Mouse (Mus musculus) kidney, postnatal 36 days (tissue): ENCODE results near the gene B4gat1.
"Not testable (repeated sequence)": the region's sequence is repeated elsewhere in the genome, so short reads cannot be mapped to it uniquely, and the experiment has no call there.

Experiments
- DNase-seq, 2 experiments: peaks; one replicate each; pipeline ENCODE4 v3.0.0; 2021 to 2022; ENCODE audit warnings: mixed read lengths in 2 of 2

Gene B4gat1

DNA sequence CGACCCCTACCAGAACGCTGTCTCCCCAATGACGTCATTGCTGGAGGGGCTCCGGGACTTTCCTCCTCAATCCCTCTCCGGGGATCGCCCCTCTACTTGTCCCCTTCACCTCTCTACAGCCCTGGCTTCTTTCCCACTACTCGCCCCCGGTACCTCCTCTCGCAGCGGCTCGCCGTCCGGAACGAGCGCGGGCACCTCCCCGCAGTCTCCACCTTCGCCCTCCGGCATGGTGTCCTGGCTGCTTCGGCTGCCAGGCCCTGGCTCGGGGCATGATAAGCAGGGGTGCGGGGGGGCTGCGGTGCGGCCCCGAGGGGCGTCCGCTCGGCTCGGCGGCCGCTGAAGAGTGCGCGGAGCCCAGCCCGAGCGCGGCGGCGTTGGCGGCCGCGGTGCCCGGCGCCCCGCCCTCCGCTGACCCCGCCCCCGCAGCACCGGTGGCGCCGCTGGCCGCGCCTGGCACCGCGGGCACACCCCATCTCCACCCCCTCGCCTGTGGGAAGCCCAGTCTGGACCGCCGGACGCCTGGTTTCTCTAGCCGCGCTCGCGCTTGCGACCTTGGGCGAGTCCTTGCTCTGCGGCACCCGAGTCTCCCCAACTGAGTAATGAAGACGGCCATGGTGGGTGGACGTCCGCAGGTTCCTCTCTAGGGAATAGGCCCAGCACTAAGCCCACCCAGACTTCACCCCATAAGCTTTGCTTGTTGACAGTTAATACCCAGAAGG lies 46.7 kb downstream of the B4gat1 start, which contains the start of gene Tmem151a:
Tmem151a (minus strand) TSS at position 387 of the 719 bp plus-strand sequence.
- peak; percentile 56 to 80 for DNase-seq

DNA sequence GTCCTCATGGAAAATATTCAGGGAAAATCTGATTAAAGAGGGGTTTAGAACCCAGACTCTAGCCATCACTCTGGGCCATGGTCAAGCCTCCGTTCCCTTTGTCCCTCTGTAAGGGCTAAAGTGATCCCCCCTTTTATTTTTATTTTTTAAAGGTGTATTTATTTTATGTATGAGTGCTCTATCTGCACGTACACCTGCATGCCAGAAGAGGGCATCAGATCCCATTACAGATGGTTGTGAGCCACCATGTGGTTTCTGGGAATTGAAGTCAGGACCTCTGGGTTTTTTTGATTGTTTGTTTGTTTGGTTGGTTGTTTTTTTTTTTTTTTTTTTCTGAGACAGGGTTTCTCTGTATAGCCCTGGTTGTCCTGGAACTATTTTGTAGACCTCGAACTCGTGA lies 47.9 kb downstream of the B4gat1 start:
- not testable (repeated sequence) for DNase-seq

DNA sequence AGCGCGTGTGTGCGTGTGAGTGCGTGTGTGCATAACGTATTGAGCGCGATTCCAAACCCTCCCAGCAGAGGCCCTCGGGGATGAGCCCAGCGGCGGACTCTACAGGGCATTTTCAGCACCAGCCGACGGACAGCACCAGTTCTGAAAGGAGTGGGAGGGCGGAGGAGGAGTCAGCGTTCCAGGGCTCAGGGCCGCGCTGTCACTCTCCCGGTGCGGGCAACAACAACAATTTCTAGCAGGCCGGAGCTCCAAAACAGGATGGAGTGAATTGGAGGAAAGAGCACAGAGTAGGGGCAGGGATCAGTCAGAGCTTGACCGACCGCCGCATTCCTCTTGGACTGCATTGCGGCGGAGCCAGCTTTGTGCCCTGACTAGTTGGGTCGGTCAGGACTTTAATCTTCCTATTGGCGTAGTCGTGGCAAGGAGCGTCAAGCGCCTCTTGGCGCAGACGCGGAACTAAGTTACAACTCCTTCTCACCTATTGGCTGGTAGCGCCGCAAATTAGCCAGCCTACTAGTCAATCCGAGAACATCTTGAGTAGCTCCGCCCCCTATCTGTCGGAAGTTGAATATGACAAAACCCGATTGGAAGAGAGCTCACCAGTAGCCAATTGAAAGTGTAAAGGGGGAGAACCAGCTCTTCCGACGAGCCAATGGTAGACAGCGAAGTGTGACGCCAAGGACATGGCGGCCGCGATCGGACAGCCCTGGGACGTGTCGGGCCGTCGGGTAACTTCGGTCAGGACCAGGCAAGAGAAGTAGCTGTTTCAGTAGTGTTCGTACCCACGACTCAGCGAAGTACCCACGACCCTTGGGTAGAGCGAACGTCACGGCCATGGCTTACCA lies 49.5 kb downstream of the B4gat1 start, which contains the start of gene Yif1a:
Yif1a (plus strand) TSS at position 655 of the 845 bp plus-strand sequence.
- peak; percentile 98 to 100 for DNase-seq

DNA sequence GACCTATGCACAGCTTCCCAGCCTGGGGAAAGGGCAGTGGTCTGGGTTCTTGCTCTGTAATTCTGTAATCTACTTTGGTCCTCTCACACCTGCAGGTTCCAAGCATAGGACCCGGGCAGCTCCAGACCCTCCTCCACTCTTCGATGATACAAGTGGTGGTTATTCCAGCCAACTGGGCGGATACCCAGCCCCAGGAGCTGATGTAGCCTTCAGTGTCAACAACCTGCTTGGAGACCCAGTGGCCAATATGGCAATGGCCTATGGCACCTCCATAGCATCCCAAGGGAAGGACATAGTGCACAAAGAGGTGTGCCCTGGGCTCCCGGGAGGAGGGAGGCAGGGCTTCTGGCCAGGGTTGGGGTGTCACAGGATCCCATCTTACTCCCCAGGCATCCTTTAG lies 50.7 kb downstream of the B4gat1 start:
- no peak for DNase-seq
